Mouse (Mus musculus) CH12.LX (cell line): ENCODE data around the gene Il17c.

Experiments
- CHD2 ChIP-seq: IDR thresholded peaks from 2 replicates; pipeline ENCODE4 v1.6.1; 2011; ENCODE audit warnings: low read length, improper control_type of control experiment
- CTCF ChIP-seq, 2 experiments: IDR thresholded peaks in 1 of 2; conservative IDR thresholded peaks in 1 of 2; 2 replicates each; pipeline ENCODE4 v1.5.1; 2011 to 2012; ENCODE audit warnings: low read depth in 2 of 2, low read length in 2 of 2, improper control_type of control experiment in 1 of 2, inconsistent platforms in 1 of 2, mild to moderate bottlenecking in 1 of 2, moderate library complexity in 1 of 2
- ELF1 ChIP-seq: IDR thresholded peaks from 2 replicates; pipeline ENCODE4 v1.6.1; 2014; ENCODE audit warnings: low read depth, mild to moderate bottlenecking, inconsistent platforms, low read length, improper control_type of control experiment
- NRF1 ChIP-seq: IDR thresholded peaks from 2 replicates; pipeline ENCODE4 v1.6.1; 2014; ENCODE audit warnings: low read depth, mild to moderate bottlenecking, inconsistent platforms, low read length, improper control_type of control experiment, moderate library complexity
- POLR2A ChIP-seq: IDR thresholded peaks from 2 replicates; pipeline ENCODE4 v1.6.1; 2011; ENCODE audit warnings: low read depth, mild to moderate bottlenecking, improper control_type of control experiment, low read length

GRCm38 (mm10) chr8:122436146-122436545 is 14.3 kb downstream of the Il17c start:
- no peak for TF ChIP-seq CHD2
- TF ChIP-seq POLR2A, result no peak
- no peak for TF ChIP-seq ELF1
- no peak for TF ChIP-seq CTCF (conservative IDR thresholded peaks at IDR 0.05 in 1 of 2, IDR thresholded peaks at IDR 0.05 in 1 of 2; ENCODE audit: low read depth in 2 of 2, low read length in 2 of 2)
- TF ChIP-seq NRF1, result no peak
